Mouse (Mus musculus) liver, adult 2 months (tissue): ENCODE measurements around the gene Ube2d2b.

Experiments used
- CTCF ChIP-seq: fragments of 200-500 bp; IDR thresholded peaks from 2 replicates; pipeline ENCODE4 v1.5.1; 2011; ENCODE audit warnings: low read depth, low read length, control low read depth
- POLR2A ChIP-seq: fragments of 200-500 bp; IDR thresholded peaks from 2 replicates; pipeline ENCODE4 v1.6.1; 2011; ENCODE audit warnings: low read length, control low read depth; ENCODE audit not compliant: insufficient read depth; ENCODE audit errors: extremely low read depth

DNA sequence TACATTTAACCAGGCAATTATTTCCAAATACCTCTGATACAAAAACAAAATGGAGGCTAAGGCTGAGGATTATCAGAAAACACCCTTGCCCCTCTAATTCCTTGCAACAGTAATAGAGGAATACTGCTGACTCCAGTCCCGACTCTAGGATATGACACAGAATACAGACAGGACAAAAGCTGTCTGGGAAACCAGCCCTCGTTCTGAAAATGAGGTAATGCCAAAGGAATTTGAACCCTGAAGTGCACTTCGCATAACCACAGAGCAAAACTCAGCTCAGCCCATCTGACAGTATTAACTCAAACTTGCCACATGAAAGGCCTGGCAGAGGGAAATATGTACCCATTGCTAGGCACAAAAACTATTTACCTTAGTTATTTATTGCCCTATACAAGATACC lies 36.6 kb upstream of the Ube2d2b start:
- TF ChIP-seq CTCF (no peak), POLR2A (no peak)
